Mouse (Mus musculus) left cerebral cortex, adult 2 months (tissue): ENCODE measurements around the gene Tor1a. TPM values are rescaled to one million over a fixed set of nuclear protein-coding genes. Genes with fewer than 3 reads are reported as not detected.
A peak's percentile ranks its signal among the peaks of the same experiment; 100 is the strongest.

ENCODE experiments used
- DNase-seq, 2 experiments: peaks; one replicate each; pipeline ENCODE4 v3.0.0; 2021 to 2022; ENCODE audit warnings: low spot score in 2 of 2, mixed read lengths in 1 of 2; ENCODE audit errors: extremely low spot score in 1 of 2
- H3K27ac ChIP-seq: fragments of 200-600 bp; 2 replicates; pipeline ENCODE4 v1.8.1; 2022
- H3K4me3 ChIP-seq: fragments of 200-600 bp; 2 replicates; pipeline ENCODE4 v1.8.1; 2022
- CTCF ChIP-seq: fragments of 200-600 bp; IDR thresholded peaks from 2 replicates; pipeline ENCODE4 v1.8.1; 2022; ENCODE audit warnings: antibody characterized with exemption, mild to moderate bottlenecking, moderate library complexity
- intact Hi-C: fragments of 180-260 bp; cut with DNase I; formaldehyde crosslinking; loops from one replicate; pipeline ENCODE4 v1.15.1; 2025
- total RNA-seq, 2 experiments: library from RNA; stranded (reverse); gene quantifications; 2 replicates each; pipeline ENCODE4 v1.2.3; 2021

The Tor1a gene
- total RNA-seq, 2 experiments from 2014 or later = 38.0 to 43.2 TPM

GRCm38 (mm10) chr2:30985111-30986020 lies 17.6 kb upstream of the Tor1a start:
- intact Hi-C loops = loop anchor here (10.0 kb wide), 1 partner anchor 1861 kb away; the partner anchor contains the start of gene Setx
- DNase-seq = peak; percentile 49 to 50
- no peak for TF ChIP-seq CTCF
- Histone ChIP-seq H3K4me3 (no peak overlapping the region), H3K27ac (no peak overlapping the region)

- peak overlapping the region; percentile 67 for H3K4me3 ChIP-seq
- DNase-seq = no peak
- H3K27ac ChIP-seq = no peak overlapping the region
- intact Hi-C loops = loop anchor here (5.0 to 10.0 kb wide), 2 partner anchors 169 to 1858 kb away; partner anchors contain the start of genes Gpr107 and Setx
- TF ChIP-seq CTCF = no peak
Measured at GRCm38 (mm10) chr2:30983024-30983423, 15.3 kb upstream of the Tor1a start.

GRCm38 (mm10) chr2:30981790-30982513 lies 14.2 kb upstream of the Tor1a start, which contains the start of the genes BC005624 and Usp20:
Gene BC005624 (minus strand): TSS chr2:30982201.
Gene Usp20 (plus strand): TSS chr2:30982279.
- H3K4me3 ChIP-seq = peak within 1 kb of the TSS; percentile 67
- intact Hi-C loops = loop anchor here (5.0 to 10.0 kb wide), 2 partner anchors 170 to 1857 kb away; partner anchors contain the start of genes Gpr107 and Setx
- DNase-seq = peak; percentile 98 to 99
- H3K27ac ChIP-seq = peak within 1 kb of the TSS; percentile 76
- no peak; the same call in 1 of the 2 replicates for TF ChIP-seq CTCF

- DNase-seq = no peak
- intact Hi-C loops = no loop called here
- Histone ChIP-seq H3K4me3 (peak overlapping the region; percentile 87), H3K27ac (peak overlapping the region; percentile 81)
- no peak for TF ChIP-seq CTCF
Measured at GRCm38 (mm10) chr2:30966826-30967225, 907 bp downstream of the Tor1a start.

- H3K4me3 ChIP-seq = no peak overlapping the region
- no peak for DNase-seq
- intact Hi-C loops = no loop called here
- no peak overlapping the region for H3K27ac ChIP-seq
- TF ChIP-seq CTCF = no peak
Measured at GRCm38 (mm10) chr2:30965627-30966026, 2.1 kb downstream of the Tor1a start.

GRCm38 (mm10) chr2:30962570-30963254 lies 5.0 kb downstream of the Tor1a start:
- H3K4me3 ChIP-seq = no peak overlapping the region
- no peak for DNase-seq
- H3K27ac ChIP-seq = no peak overlapping the region
- intact Hi-C loops = no loop called here
- no peak for TF ChIP-seq CTCF

GRCm38 (mm10) chr2:30959856-30960255 lies 7.9 kb downstream of the Tor1a start:
- intact Hi-C loops = no loop called here
- DNase-seq = no peak
- Histone ChIP-seq H3K4me3 (no peak overlapping the region), H3K27ac (no peak overlapping the region)
- no peak for TF ChIP-seq CTCF

GRCm38 (mm10) chr2:30958726-30959125 lies 9.0 kb downstream of the Tor1a start:
- Histone ChIP-seq H3K27ac (no peak overlapping the region), H3K4me3 (no peak overlapping the region)
- intact Hi-C loops = no loop called here
- DNase-seq = no peak
- TF ChIP-seq CTCF = no peak

- Histone ChIP-seq H3K27ac (no peak overlapping the region), H3K4me3 (no peak overlapping the region)
- TF ChIP-seq CTCF = no peak
- no peak for DNase-seq
- intact Hi-C loops = no loop called here
Measured at GRCm38 (mm10) chr2:30957511-30957910, 10.2 kb downstream of the Tor1a start.

GRCm38 (mm10) chr2:30954797-30955196 lies 12.9 kb downstream of the Tor1a start:
- no peak for TF ChIP-seq CTCF
- no peak overlapping the region for H3K4me3 ChIP-seq
- intact Hi-C loops = no loop called here
- H3K27ac ChIP-seq = no peak overlapping the region
- DNase-seq = no peak

GRCm38 (mm10) chr2:30952824-30953490 lies 14.8 kb downstream of the Tor1a start, which contains the start of gene Tor1b:
Gene Tor1b (plus strand): TSS chr2:30952959.
- Histone ChIP-seq H3K27ac (peak within 1 kb of the TSS; percentile 92), H3K4me3 (peak within 1 kb of the TSS; percentile 95)
- intact Hi-C loops = no loop called here
- DNase-seq = peak; percentile 85 to 86
- peak; percentile 29 for TF ChIP-seq CTCF
